Mouse (Mus musculus) cerebellum, adult 11 months (tissue): Measurements from ENCODE around the gene Lpin1.

Experiments used
- DNase-seq: peaks from one replicate; pipeline ENCODE4 v3.0.0; 2022

Lpin1 gene

GRCm38 (mm10) chr12:16610936-16611335, at the start of gene Lpin1:
Gene Lpin1, minus strand, starts transcription at chr12:16610966.
- no peak for DNase-seq

GRCm38 (mm10) chr12:16656906-16657875, 46.4 kb upstream of the Lpin1 start:
- DNase-seq = no peak

GRCm38 (mm10) chr12:16655604-16656003, 44.8 kb upstream of the Lpin1 start:
- DNase-seq = no peak

- peak; percentile 12 for DNase-seq
Observed at GRCm38 (mm10) chr12:16653332-16654093, 42.7 kb upstream of the Lpin1 start, which contains the start of gene Ntsr2. Gene Ntsr2, plus strand, starts transcription at chr12:16653382.

GRCm38 (mm10) chr12:16649819-16650218, 39.1 kb upstream of the Lpin1 start:
- DNase-seq = no peak

GRCm38 (mm10) chr12:16648273-16648672, 37.5 kb upstream of the Lpin1 start:
- DNase-seq = no peak

- DNase-seq = no peak
Observed at GRCm38 (mm10) chr12:16646780-16647409, 36.1 kb upstream of the Lpin1 start.

- no peak for DNase-seq
Observed at GRCm38 (mm10) chr12:16644698-16645097, 33.9 kb upstream of the Lpin1 start.

GRCm38 (mm10) chr12:16643508-16644345, 33.0 kb upstream of the Lpin1 start:
- DNase-seq = no peak

GRCm38 (mm10) chr12:16642000-16642399, 31.2 kb upstream of the Lpin1 start:
- no peak for DNase-seq

GRCm38 (mm10) chr12:16640075-16640474, 29.3 kb upstream of the Lpin1 start:
- no peak for DNase-seq

GRCm38 (mm10) chr12:16639078-16639771, 28.5 kb upstream of the Lpin1 start:
- DNase-seq = no peak

GRCm38 (mm10) chr12:16635816-16636215, 25.1 kb upstream of the Lpin1 start:
- DNase-seq = no peak

GRCm38 (mm10) chr12:16634075-16634813, 23.5 kb upstream of the Lpin1 start:
- DNase-seq = no peak

GRCm38 (mm10) chr12:16633235-16633634, 22.5 kb upstream of the Lpin1 start:
- DNase-seq = no peak

GRCm38 (mm10) chr12:16631423-16631822, 20.7 kb upstream of the Lpin1 start:
- DNase-seq = no peak

GRCm38 (mm10) chr12:16630866-16631185, 20.1 kb upstream of the Lpin1 start:
- no peak for DNase-seq

GRCm38 (mm10) chr12:16630152-16630865, 19.5 kb upstream of the Lpin1 start:
- no peak for DNase-seq

- DNase-seq = no peak
Observed at GRCm38 (mm10) chr12:16620230-16620629, 9.5 kb upstream of the Lpin1 start.

GRCm38 (mm10) chr12:16619453-16619852, 8.7 kb upstream of the Lpin1 start:
- DNase-seq = no peak
